Mouse (Mus musculus) layer of hippocampus, adult 18-20 months (tissue): ENCODE measurements around the gene Asic4. TPM values are rescaled to one million over a fixed set of nuclear protein-coding genes. Genes with fewer than 3 reads are reported as not detected.

Experiments used
- DNase-seq, 2 experiments: peaks; one replicate each; pipeline ENCODE4 v3.0.0; 2022; ENCODE audit warnings: low spot score in 2 of 2
- total RNA-seq, 2 experiments: library from RNA; stranded (reverse); gene quantifications; 2 replicates each; pipeline ENCODE4 v1.2.3; 2021

The Asic4 gene
- total RNA-seq, 2 experiments from 2014 or later, result 7.3 to 8.1 TPM

GRCm38 (mm10) chr1:75501905-75502304, 51.7 kb downstream of the Asic4 start:
- no peak for DNase-seq

GRCm38 (mm10) chr1:75502945-75503650, 52.9 kb downstream of the Asic4 start:
- DNase-seq, result no peak

- DNase-seq, result no peak
Measured at GRCm38 (mm10) chr1:75503651-75503980, 53.4 kb downstream of the Asic4 start.

- DNase-seq, result peak; percentile 53 to 84
Measured at GRCm38 (mm10) chr1:75504256-75505045, 54.2 kb downstream of the Asic4 start.

- DNase-seq, result peak; percentile 71 to 74
Measured at GRCm38 (mm10) chr1:75505159-75505955, 55.1 kb downstream of the Asic4 start.

GRCm38 (mm10) chr1:75505956-75506831, 56.0 kb downstream of the Asic4 start, which contains the start of gene Obsl1:
TSS of gene Obsl1 (minus strand) at chr1:75506452.
- no peak for DNase-seq

GRCm38 (mm10) chr1:75507006-75507405, 56.8 kb downstream of the Asic4 start, which contains the start of gene Inha:
TSS of gene Inha (plus strand) at chr1:75507077.
- no peak for DNase-seq

- no peak for DNase-seq
Measured at GRCm38 (mm10) chr1:75509586-75509985, 59.4 kb downstream of the Asic4 start.

GRCm38 (mm10) chr1:75510154-75510553, 59.9 kb downstream of the Asic4 start:
- no peak for DNase-seq

- DNase-seq, result no peak
Measured at GRCm38 (mm10) chr1:75511437-75512210, 61.4 kb downstream of the Asic4 start.

- no peak for DNase-seq
Measured at GRCm38 (mm10) chr1:75512550-75512949, 62.3 kb downstream of the Asic4 start.

GRCm38 (mm10) chr1:75516703-75517380, 66.6 kb downstream of the Asic4 start:
- no peak for DNase-seq

- no peak for DNase-seq
Measured at GRCm38 (mm10) chr1:75517984-75518383, 67.7 kb downstream of the Asic4 start.

- no peak for DNase-seq
Measured at GRCm38 (mm10) chr1:75518427-75518826, 68.2 kb downstream of the Asic4 start.

- no peak for DNase-seq
Measured at GRCm38 (mm10) chr1:75519576-75519975, 69.3 kb downstream of the Asic4 start.

GRCm38 (mm10) chr1:75521321-75522031, 71.2 kb downstream of the Asic4 start, which contains the start of gene Stk11ip:
TSS of gene Stk11ip (plus strand) at chr1:75521529.
- peak; percentile 90 to 94 for DNase-seq
